Mouse (Mus musculus): Measurements from ENCODE around the gene Ube2b. TPM values are rescaled to one million over a fixed set of nuclear protein-coding genes. Genes with fewer than 3 reads are reported as not detected.

Ube2b gene
- total and polyA plus RNA-seq, 2 experiments from 2014 or later, result 160 to 232 TPM

DNA sequence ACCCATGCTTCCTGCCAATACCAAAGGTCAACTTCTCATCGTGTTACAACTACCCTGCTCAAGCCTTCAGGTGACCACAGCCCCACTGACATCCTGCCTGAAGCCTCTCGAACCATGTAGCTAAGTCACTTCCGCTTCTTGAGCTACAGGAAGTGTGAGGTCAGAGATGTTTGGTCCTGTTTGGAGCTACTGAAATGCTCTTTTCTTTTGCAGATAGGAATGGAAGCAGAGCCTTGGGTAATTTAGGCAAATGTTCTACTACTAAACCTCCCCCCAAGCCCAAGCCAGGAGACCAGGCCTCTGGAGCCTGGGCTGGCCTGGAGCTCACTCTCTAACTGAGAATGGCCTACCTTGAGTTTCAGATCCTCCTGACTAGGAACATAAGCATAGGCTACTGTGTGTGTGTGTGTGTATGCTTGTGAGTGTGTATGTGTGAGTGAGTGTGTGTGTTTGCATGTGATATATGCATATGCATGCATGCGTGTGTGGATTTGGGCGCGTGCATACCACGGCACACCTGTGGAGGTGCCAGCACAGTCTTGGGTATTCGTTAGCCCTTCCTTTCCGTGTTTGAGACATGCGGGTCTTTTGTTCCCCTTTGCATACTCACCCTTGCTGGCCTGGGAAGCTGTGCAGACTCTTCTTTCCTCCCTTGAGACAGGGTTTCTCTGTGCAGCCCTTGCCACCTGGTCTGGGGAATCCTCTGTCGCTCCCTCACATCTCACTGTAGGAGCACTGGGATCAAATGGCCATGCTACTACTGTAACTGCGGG is 61.6 kb downstream of the Ube2b start:
- H3K4me1 ChIP-seq (ENCODE audit: insufficient read depth, low read length), result peaks cover 11% of the 10 kb centered on the region; the same call in 1 of the 2 replicates
- H3K4me3 ChIP-seq (ENCODE audit: low read depth, low read length), result no peak overlapping the region
- ATAC-seq (ENCODE audit: low FRiP score), result no peak
- H3K27me3 ChIP-seq (ENCODE audit: insufficient read depth, low read length), result no peaks in the 10 kb centered on the region
- DNase-seq (ENCODE audit: low spot score), result no peak
- no peaks in the 10 kb centered on the region for H3K9me3 ChIP-seq (ENCODE audit: low read length)
- no peaks in the 10 kb centered on the region for H3K36me3 ChIP-seq (ENCODE audit: insufficient read depth, low read length)
- TF ChIP-seq CTCF (IDR thresholded peaks at IDR 0.05), result no peak
- WGBS, result 86% methylated on average over 12 of the region's 12 CpGs
- no peak overlapping the region for H3K4me2 ChIP-seq (ENCODE audit: low read depth, low read length, poor library complexity, severe bottlenecking)
- H3K9ac ChIP-seq (replicated peaks; ENCODE audit: low read length, poor library complexity, severe bottlenecking), result no peak overlapping the region
- H3K27ac ChIP-seq (ENCODE audit: low read depth, low read length), result no peak overlapping the region

DNA sequence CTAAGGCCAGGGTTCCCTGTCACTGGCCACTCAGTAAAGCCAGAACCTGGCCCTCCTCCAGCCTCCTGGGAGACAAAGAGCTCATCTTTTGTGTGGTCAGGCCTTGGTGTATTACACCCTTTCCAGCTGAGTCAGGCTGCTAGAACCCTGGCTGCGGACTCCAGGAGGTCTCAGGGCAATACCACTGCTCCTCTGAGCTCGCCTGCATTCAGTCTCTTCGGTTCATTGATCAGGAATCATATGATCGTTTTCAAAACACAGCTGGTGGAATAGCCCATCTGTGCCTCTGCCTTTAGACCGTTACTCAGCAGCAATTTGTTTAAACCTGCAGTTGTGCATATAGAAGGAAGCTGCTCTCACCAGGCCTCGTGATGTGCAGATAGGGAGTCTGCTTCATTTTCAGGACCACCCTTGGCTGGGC is 63.2 kb downstream of the Ube2b start:
- no peak for TF ChIP-seq CTCF (IDR thresholded peaks at IDR 0.05)
- Histone ChIP-seq H3K27me3 (ENCODE audit: insufficient read depth, low read length) (no peaks in the 10 kb centered on the region), H3K36me3 (ENCODE audit: insufficient read depth, low read length) (no peaks in the 10 kb centered on the region), H3K4me2 (ENCODE audit: low read depth, low read length, poor library complexity, severe bottlenecking) (no peak overlapping the region), H3K4me1 (ENCODE audit: insufficient read depth, low read length) (no peaks in the 10 kb centered on the region), H3K4me3 (ENCODE audit: low read depth, low read length) (no peak overlapping the region), H3K9ac (replicated peaks; ENCODE audit: low read length, poor library complexity, severe bottlenecking) (no peak overlapping the region), H3K27ac (ENCODE audit: low read depth, low read length) (no peak overlapping the region), H3K9me3 (ENCODE audit: low read length) (no peaks in the 10 kb centered on the region)
- no peak for ATAC-seq (ENCODE audit: low FRiP score)
- 65% methylated on average over 6 of the region's 6 CpGs for WGBS
- no peak for DNase-seq (ENCODE audit: low spot score)

DNA sequence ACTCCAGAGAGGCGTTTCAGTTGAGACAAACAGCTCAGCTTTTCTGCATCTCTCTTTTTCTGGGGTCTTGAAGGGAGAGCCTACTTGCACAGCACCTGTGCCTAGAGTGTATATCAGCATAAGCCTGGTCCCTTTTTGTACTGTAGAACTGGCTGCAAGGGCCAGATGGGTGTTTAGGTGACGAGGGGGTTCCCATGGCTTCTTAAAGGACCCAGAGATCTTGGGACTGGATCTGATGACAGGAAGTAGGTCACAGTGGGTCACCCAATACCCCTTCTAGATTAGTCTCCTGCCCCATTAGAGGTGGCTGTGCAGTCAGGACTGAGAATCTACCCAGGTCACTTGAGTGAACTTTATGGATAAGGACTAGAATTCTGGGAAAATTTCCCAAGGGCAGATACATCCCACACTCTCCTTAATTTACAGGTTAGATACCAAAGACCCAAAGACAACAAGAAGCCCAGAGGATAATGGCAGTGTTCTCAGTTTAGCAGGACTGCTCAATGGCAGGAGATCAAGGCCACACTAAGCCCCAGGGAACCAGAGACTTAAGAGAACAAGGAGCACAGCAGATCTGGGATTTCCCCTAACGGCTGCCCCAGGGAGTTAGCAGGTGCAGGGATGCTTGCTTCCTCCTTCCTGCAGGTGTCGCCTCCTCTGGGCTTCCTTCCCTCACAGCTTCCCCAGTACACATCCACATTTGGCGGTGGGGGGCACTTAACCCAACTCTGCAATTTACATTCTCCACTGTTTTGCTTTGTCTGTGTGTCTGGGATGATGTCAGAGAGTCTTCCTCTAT is 64.7 kb downstream of the Ube2b start:
- H3K27me3 ChIP-seq (ENCODE audit: insufficient read depth, low read length), result no peaks in the 10 kb centered on the region
- H3K4me3 ChIP-seq (ENCODE audit: low read depth, low read length), result no peak overlapping the region
- TF ChIP-seq CTCF (IDR thresholded peaks at IDR 0.05), result no peak
- no peaks in the 10 kb centered on the region for H3K4me1 ChIP-seq (ENCODE audit: insufficient read depth, low read length)
- no peak for ATAC-seq (ENCODE audit: low FRiP score)
- no peaks in the 10 kb centered on the region for H3K36me3 ChIP-seq (ENCODE audit: insufficient read depth, low read length)
- 55% methylated on average over 5 of the region's 5 CpGs for WGBS
- DNase-seq (ENCODE audit: low spot score), result no peak
- no peak overlapping the region for H3K4me2 ChIP-seq (ENCODE audit: low read depth, low read length, poor library complexity, severe bottlenecking)
- H3K9ac ChIP-seq (replicated peaks; ENCODE audit: low read length, poor library complexity, severe bottlenecking), result no peak overlapping the region
- H3K27ac ChIP-seq (ENCODE audit: low read depth, low read length), result no peak overlapping the region
- no peaks in the 10 kb centered on the region for H3K9me3 ChIP-seq (ENCODE audit: low read length)

Other genes with a start within 250 kb of the Ube2b start
- 15.9 and 16.7 TPM in 2 replicates for gene Sec24a, start 237.1 kb downstream of the Ube2b start, total RNA-seq (2014; rRNA removed)
- gene Sec24a, start 237.1 kb downstream of the Ube2b start, polyA plus RNA-seq (2015; fragmentation: Nextera tagmentation; extraction: Ambion mirVana), result 10.5 and 12.5 TPM in 2 replicates
- gene Sar1b, start 237.1 kb downstream of the Ube2b start, total RNA-seq (2014; rRNA removed), result 115 TPM in 2 replicates
- 230 and 239 TPM in 2 replicates for gene Sar1b, start 237.1 kb downstream of the Ube2b start, polyA plus RNA-seq (2015; fragmentation: Nextera tagmentation; extraction: Ambion mirVana)
- 3.6 and 3.7 TPM in 2 replicates for gene Jade2, start 143.1 kb downstream of the Ube2b start, total RNA-seq (2014; rRNA removed)
- 0.95 and 0.98 TPM in 2 replicates for gene Jade2, start 143.1 kb downstream of the Ube2b start, polyA plus RNA-seq (2015; fragmentation: Nextera tagmentation; extraction: Ambion mirVana)
- gene Cdkn2aipnl, start 33.1 kb downstream of the Ube2b start, total RNA-seq (2014; rRNA removed), result 97.7 and 99.1 TPM in 2 replicates
- gene Cdkn2aipnl, start 33.1 kb downstream of the Ube2b start, polyA plus RNA-seq (2015; fragmentation: Nextera tagmentation; extraction: Ambion mirVana), result 124 and 128 TPM in 2 replicates
- 23.8 and 30.1 TPM in 2 replicates for gene Cdkl3, start 3.5 kb upstream of the Ube2b start, total RNA-seq (2014; rRNA removed)
- 41.8 and 53.2 TPM in 2 replicates for gene Cdkl3, start 3.5 kb upstream of the Ube2b start, polyA plus RNA-seq (2015; fragmentation: Nextera tagmentation; extraction: Ambion mirVana)
- 141 and 143 TPM in 2 replicates for gene Ppp2ca, start 97.9 kb upstream of the Ube2b start, total RNA-seq (2014; rRNA removed)
- gene Ppp2ca, start 97.9 kb upstream of the Ube2b start, polyA plus RNA-seq (2015; fragmentation: Nextera tagmentation; extraction: Ambion mirVana), result 107 and 114 TPM in 2 replicates
- gene Olfr1373, start 144.8 kb upstream of the Ube2b start, total RNA-seq (2014; rRNA removed), result not detected in 2 replicates
- not detected in 2 replicates for gene Olfr1373, start 144.8 kb upstream of the Ube2b start, polyA plus RNA-seq (2015; fragmentation: Nextera tagmentation; extraction: Ambion mirVana)
- not detected in 2 replicates for gene Olfr1371, start 213.2 kb upstream of the Ube2b start, total RNA-seq (2014; rRNA removed)
- gene Olfr1371, start 213.2 kb upstream of the Ube2b start, polyA plus RNA-seq (2015; fragmentation: Nextera tagmentation; extraction: Ambion mirVana), result not detected in 2 replicates
- 466 and 613 TPM in 2 replicates for gene Skp1a, start 231.2 kb upstream of the Ube2b start, total RNA-seq (2014; rRNA removed)
- 1,145 and 1,185 TPM in 2 replicates for gene Skp1a, start 231.2 kb upstream of the Ube2b start, polyA plus RNA-seq (2015; fragmentation: Nextera tagmentation; extraction: Ambion mirVana)

Measured in midbrain, postnatal 0 days (tissue).